Mouse (Mus musculus) megakaryocyte, embryonic 14.5 days (primary cell): ENCODE data around the gene Zfp871.

ENCODE experiments used
- FLI1 ChIP-seq: IDR thresholded peaks from 2 replicates; pipeline ENCODE4 v1.6.1; 2012; ENCODE audit warnings: low read length, inconsistent platforms, mixed read lengths
- GATA1 ChIP-seq: IDR thresholded peaks from 3 replicates; pipeline ENCODE4 v1.6.1; 2012; ENCODE audit warnings: mixed read lengths, low read length, inconsistent platforms, borderline replicate concordance

GRCm38 (mm10) chr17:32738406-32738805 lies 49.7 kb downstream of the Zfp871 start:
- no peak for TF ChIP-seq GATA1
- TF ChIP-seq FLI1 = no peak
